Mouse (Mus musculus) gastrocnemius, adult 8-10 months (tissue): ENCODE results near the gene Ccnq. TPM values are rescaled to one million over a fixed set of nuclear protein-coding genes. Genes with fewer than 3 reads are reported as not detected.

Experiments
- DNase-seq, 2 experiments: peaks; one replicate each; pipeline ENCODE4 v3.0.0; 2022; ENCODE audit warnings: low spot score in 2 of 2
- total RNA-seq, 4 experiments: library from RNA; stranded (reverse); gene quantifications; 2 replicates each; pipeline ENCODE4 v1.2.4; 2022

The Ccnq gene
- 10 to 100 TPM; 12.1 to 13.7 (median 13.1) TPM for total RNA-seq

DNA sequence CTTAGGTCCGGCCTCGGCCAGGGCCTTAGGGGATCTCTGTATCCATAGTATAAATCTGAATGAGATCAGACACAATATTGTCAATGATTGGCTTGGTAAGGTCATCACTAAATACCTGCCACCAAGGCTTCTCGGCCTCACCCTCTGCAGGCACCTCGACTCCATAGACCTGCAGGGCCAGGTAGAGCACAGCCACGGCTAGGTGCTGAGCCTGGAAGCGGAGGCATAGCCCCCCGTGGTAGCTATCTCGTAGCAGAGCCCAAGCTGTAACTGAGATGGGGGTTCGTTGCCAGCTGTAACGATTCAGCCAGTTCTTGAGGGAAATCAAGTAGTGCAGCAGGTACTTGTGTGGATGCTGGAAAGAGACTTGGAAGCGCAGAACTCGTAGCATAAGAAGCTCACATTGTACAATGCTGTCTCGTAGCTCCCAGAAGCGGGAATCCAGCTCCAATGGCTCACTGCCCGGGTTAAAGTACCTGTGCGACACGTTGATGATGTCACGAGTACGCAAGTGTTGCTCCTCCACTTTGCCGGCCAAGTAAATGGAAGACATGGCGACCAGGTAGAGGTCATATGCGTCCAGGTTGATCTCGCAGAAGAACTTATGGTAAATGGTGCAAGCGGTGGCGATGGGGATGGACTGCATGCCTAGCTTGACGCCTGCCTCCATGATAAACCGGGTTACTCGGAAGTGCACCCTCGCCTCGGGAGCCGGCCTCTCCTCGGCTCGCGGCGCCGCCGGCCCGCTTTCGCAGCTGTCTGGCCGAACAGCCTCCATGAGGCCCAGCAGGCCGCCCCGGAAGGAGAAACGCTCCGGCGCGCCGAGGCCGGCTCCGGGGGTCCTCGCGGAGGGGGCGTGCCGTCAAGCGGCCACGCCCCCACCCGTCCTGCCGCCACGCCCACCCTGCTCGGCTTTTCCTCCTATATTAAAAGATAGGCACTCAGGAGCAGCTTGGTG, at the start of gene Ccnq:
TSS of gene Ccnq (minus strand) at position 845 of the 958 bp plus-strand sequence.
- DNase-seq = peak; percentile 20 to 41

DNA sequence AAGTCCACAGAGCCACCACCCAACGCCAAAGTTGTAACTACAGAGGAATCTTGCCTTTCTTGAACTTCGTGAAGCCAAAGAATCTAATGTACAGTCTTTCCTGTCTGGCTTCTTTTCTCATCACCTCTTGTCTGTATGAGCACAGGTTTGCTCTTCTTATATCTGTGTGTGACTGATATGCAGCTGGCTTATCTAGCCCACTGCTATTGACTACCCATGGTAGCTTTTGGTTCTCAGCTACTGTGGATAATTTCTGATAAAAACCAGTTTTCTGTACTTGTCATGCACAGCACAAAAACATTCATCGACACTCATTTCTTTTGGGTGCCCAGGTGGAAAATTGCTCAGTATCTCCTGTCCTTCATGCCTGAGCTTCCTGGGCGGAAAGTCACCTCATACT, 49.6 kb upstream of the Ccnq start:
- DNase-seq = no peak

DNA sequence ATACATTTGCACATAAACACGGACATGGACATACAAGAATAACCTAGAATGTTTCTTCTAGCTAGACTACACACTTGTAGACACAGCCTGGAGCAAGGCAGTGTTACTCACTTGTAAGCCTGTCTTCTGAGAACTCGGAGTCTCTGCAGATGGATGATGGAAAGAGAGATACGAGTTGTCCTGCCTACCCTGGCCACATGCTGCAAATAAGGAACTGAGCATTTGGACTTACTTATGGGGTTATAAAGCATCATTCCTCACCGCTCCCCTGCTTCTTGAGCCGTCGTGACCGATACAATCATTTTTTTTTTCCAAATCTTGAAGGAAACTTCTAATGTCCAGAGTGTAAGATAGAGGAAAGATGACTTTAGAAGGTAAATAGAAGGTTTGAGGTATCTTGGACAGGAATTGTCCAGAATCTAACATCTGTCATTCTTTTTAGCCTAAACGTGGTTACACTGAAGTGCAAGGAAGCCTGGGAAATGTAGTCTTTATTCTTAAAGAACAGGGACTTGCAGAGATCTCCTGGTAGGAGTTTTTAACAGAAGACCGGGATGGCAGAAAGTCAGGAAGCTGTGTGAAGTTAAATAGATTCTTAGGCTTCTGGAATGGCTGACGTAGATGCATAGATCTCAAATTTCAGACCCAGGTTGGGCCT, 44.7 kb upstream of the Ccnq start:
- no peak for DNase-seq

DNA sequence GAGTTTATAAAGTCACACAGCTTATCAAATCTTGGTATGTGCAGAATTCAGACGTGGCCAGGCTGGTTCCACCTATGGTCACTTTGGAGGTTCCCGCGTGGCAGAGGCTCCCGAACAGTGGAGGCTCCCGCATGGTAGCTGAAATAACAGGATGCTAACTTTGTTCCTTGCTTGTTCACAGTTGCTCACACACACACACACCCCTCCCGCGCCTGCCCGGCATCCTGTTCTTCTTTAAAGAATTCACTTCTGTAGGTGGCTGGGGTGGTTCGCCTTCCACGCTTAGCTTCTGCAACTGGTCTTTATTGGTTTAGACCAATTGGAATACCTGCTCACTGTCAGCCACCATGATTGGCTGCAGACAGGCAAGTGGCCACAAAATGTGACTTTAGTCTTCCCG, 41.6 kb upstream of the Ccnq start:
- no peak for DNase-seq

DNA sequence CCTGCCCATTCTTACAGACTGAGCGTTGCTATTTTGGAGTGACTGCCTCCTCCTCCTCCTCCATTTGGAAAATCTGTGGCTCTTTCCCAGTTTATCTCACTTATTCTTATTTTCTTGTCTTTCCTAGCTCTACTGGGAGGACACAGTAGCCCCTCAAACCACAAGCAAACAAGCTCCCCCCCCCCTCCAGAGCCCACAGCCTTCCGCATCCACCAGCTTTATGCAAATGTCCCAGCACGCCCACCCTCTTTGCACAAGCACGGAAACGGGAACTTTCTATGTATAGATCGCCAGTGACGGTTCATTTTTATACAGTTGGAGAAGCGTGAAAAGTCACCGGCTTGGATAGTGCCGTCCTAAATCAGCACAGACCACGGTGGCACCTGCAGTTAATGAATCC, 40.9 kb upstream of the Ccnq start:
- DNase-seq = no peak

DNA sequence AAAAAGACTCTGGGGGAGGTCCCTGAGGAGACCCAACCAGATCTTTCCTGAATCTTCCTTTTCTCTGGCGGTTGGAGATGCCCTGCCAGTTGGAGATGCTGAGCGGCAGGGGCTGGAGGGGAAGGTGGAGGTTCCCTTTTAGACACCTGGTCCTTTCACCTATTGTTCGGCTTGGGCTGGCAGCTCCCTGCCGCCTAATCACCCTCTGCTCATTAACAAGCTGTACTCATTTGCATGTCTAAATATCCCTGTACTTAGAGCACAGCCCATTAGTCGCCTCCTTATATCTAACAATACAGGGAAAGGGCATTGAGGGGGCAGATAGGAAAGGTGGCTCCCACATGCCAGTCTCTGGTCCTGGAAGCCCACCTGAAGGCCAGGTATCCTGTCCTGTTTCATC, 40.5 kb upstream of the Ccnq start:
- DNase-seq = no peak

DNA sequence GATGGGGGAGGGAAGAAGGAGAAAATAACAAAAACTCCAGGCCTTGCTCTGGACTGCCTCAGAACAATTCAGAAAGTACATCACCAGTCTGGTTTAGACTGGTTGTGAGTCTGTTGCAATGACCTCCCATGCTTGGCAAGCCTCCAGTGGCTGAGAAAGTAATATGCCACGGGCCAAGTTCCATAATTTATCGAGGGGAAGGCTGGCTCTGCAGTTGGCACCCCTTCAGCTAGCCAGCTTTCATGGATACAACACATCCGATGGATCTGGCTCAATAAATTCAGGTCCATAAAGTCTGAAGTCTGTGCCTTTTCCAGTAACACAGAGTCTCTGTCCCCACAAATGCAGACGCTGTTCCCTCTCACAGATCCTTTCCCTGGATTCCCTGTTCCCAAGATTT, 40.1 kb upstream of the Ccnq start:
- DNase-seq = peak in 1 of 2 experiments; percentile 12

DNA sequence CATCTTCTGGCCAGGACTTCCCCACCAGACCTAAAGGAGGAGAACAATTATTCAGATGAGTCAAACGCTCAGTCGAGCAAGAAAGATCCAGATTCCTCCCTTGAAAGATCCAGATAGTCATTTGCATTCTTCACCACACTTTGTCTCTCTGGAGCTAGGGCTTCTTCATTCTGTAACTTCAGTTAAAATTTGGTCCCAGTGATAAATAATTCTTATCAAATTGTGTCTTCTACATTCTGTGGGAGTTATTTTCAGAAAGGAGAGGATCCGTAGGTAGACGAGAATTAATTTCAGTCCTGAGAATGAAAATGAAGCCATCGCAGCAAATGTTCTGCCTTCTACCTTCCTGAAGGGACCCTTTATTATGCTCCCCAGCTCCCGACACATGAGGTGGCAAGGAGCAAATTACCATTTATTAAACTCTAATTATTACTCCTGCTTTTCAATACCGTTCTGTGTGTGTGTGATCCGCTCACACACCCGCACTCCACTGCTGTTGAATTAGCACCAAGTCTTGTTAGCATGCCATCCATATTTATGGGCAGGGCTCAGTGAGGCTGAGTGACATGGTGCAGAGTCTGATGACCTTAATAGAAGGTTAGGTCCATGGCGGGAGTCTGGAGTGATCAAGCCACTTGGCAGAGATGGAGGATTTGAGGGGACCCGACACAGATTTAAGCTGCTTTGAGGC, 38.0 kb upstream of the Ccnq start:
- no peak for DNase-seq

DNA sequence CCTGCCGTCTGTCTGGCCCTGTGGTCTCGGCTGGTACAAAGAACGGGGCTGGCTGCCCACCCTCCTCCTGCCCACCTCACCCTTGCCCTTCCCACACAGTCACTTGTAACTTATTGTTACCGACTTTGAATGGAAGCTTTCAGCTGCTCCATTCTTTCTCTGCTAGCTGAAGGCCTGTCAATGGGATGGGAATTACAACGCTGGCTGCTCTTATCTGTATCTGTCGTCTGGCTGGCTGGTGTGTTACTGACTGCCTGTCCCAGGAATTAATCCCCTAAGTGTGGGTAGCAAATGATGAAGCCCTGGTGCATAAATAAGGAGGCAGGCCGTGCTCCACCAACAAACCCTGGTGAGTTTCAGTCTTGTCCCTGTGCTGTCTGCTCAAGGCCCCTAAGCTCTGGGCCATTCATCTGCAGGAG, 34.5 kb upstream of the Ccnq start:
- DNase-seq = no peak

DNA sequence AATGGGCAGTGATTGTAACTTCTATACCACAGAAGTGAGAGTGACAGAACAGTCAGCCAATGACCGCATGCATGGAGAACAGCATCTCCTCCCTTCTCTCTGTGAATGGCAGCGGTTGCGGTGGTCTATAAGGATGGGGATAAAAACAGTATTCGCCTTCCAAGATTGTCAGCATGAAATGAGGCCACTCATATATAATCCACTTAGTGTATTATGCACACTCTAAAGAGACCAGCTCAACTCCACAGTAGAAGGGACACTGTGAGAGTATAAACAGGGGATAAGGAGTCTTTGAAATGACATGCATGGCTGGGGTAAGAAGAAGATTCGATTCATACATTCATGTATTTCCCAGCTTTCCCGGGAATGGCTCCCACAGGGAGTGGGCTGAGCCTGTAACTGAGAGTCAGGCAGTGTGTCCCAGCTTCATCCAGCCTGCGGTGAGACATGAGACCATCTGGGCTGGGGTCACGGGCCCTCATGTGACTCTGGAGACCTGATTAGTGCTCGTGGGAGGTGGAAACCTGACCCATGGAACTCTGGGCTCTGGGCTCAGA, 31.3 kb upstream of the Ccnq start:
- no peak for DNase-seq

DNA sequence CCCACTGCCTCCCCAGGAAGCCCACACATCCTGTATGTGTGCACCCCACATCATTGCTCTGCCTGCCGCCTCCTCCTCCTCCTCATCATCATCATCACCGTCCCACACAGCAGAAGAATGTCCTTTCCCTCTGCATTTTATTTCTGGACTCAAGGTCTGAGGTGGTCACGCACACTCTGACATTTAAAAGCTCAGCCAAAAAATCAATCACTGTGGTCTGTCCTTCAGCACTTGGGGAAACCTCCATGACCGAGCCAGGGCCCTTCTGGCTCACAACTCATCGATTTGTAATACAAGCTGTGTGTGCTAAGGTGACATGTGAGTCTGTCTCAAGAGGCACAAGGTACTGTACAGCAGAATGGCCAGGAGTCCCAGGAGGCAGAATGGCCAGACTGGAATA, 30.8 kb upstream of the Ccnq start:
- DNase-seq = no peak

DNA sequence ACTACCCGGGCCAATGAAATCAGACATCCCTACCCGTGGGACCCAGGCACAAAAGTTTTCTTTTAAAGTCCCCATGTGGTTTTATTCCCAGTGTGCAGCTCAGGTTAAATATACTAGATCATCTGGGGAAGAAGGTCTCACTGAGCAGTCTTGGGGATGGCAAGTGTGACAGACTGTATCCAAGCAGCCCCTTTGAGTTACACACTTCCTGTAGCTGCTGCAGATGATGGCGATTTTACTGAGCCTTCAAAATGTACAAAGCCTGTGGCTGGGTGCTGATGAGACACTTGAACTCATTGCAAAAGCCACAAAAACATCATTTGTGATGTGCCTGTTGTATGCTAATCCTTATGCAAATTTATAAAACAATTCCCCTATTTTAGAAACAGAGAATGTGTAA, 29.0 kb upstream of the Ccnq start:
- DNase-seq = no peak

DNA sequence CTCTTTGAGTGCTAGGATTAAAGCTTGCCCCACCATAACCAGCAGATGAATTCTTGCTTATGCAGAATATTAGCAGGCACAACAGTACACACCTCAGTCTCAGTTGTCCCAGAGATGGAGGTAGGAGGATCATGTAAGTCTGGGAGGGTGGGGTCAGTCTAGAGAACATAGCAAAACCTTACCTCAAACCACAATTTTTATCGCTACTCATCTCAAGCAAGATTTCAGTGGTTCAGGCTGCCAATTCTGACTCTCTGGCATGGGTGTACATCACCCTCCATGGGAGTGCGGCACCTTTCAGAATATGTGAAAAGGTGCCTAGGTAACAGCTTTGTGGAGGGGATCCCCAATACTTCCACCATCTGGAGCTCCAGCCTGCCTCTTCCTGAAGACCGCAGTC, 28.5 kb upstream of the Ccnq start:
- no peak for DNase-seq

DNA sequence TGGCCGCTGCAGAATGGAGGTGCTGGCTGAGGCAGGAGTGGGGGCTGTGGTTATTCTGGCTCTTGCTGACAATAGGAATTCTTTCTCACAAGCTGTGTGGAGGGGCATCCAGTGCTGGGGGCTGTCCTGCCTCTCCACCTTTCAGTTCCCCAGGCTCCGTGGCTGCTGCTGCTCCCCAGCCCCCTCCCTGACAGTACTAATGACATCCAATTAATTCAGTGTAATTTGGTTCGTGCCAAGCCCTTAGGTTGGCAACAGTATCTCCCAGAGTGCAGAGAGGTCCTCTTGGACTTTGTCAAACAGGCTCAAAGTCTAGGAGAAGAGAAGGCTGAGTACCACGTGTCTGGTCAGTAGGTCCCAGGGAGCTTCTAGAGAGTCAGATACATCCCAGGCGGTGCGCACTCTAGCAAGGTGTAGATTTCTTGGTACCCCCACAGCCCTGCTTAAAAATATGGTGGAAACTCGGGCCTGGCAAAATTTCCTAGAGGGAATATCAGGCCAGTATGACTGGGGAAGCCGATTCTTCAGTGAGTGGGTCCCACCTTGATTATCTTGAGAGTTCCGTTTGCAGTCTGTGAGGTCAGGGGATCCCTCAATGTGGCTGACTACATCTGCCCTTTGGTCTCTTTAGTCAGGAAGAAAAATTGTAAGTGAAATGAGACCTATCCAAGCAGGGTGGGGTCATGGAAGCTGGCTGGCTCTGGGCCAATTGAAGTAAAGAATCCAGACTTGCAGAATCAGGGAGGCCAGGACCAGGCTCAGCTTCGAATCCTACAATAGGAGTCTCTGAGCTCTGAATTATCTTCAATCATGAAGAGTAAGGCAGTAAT, 26.5 kb upstream of the Ccnq start:
- DNase-seq = no peak

DNA sequence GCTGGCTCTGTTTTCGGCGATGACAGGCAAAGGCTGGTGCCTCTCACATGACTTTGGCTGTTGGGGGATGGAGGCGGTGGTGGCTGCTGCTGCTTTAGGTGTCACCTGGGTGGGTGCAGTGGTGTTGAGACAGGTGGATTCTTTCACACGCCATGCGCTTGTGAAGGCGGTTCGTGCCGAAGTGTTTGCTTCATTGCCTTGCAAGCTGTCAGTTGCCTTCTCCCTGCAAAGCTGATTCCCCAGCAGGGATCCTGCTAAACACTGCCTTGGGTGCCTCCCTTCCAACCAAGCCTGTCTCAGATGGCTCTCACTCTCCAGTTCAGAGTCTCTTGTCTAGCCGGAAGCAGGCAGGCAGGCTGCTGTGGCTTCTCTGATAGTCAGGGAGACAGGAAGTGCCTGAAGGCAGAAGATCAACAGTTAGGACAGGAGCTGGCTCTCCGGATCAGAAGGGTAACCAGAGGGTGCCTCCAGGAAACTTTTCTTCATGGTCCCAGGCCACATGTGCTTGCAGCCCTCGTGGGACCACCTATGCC, 20.3 kb upstream of the Ccnq start:
- no peak for DNase-seq

DNA sequence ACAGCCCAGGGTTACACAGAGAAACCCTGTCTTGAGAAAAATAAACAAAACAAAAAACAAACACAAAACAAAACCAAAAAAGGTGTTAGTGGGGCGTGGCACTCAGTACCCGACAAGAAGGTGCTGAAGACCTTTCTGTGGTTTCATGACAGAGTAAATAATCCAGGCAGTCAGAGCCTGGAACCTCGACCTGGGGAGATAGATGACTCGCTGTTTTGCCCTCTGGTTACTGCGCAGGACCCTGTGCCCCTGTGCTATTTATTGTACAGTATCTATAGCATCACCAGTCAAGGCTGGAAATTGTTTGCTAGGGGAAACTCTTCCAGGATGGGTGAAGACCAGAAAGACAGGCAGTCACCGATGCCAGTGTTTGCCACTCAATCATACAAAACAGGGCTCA, 18.9 kb upstream of the Ccnq start:
- DNase-seq = no peak

DNA sequence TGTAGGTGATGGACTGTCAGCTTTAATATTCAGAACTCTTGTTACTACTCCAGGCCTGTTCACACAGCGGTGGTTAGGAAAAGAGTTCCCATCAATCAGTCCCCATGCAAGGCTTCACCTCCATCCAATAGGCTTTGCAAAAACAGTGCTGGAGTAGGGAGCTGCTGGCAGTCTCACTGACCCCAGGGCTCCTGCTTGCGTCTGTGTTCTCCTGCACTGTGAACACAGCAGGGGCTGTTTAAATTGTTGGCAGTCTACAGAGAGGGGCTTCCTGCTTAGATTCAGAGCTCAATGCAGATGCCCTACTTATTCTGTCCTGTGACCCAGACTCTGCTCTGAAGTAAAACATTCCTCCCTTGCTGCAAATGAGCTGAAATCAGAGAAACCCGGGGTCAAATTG, 17.2 kb upstream of the Ccnq start:
- DNase-seq = no peak

DNA sequence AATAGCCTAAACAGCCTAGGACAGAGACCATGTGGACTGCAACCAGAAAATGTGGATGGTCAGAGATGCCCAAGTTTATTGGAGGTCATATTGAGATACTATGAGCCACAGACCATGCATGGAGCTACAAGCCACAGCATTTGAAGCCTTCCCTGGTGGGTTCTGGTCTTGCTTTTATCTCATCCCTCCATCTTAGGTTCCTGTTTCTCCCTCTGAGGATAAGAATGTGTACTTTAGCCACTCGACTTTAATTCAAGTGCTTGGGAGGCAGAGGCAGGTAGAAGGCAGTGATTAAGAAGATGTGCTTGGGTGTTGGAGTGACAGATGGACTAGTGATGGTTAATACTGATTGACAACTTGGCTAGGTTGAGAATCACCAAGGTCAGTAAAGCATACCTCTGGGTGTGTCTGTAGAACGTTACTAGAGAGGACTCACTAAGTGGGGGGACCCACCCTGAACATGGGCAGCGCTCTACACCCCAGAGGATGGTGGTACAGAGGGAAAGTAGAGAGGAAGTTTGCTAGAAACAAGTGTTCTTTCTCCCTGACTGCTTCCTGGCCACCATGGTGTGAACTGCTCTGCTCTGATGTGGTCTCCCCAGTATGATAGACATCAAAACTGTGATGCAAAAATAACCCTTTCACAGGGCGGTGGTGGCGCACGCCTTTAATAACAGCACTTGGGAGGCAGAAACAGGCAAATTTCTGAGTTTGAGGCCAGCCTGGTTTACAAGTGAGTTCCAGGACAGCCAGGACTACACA, 14.7 kb upstream of the Ccnq start:
- DNase-seq = no peak

DNA sequence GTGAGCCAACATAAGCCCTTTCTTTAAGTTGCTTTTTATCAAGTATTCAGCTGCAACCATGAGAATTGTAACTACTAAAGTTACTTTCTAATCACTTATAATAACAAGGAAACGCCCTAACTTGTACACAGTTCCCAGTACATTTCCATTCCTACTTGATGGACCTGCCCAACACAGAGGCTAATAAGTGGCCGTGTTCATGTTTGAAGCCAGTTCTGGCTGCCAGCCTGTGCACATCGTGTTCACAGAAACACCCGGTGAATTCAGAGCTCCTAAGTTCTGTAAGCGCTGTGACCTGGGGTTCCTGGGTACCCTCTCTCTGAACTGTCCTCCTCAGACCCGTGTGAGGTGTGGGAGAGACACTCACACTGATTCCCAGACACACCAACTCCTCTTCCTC, 13.3 kb upstream of the Ccnq start:
- no peak for DNase-seq

DNA sequence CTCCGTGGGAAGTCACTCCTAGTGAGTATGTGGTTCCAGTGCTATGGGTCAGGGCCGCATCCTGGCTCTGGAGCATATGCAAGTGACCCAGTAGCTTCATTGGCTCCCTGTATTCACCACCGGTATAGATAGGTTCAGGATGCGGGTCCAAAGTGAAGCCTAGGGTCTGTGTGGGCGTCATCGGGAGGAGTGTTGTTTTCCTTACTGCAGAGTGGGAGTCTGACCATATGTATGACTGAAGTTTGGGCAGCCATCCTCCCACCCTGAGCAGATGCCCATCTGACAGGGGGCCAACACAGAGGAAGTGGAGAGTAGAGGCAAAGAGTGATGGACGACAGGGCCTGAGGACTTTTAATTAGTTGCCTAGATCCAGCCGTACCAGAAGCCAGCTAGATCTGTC, 12.8 kb upstream of the Ccnq start:
- DNase-seq = no peak
